Mouse (Mus musculus) hindbrain, embryonic 10.5 days (tissue): ENCODE data around the gene Tpi1. TPM values are rescaled to one million over a fixed set of nuclear protein-coding genes. Genes with fewer than 3 reads are reported as not detected.
A peak's percentile ranks its signal among the peaks of the same experiment; 100 is the strongest.
"Not testable (repeated sequence)": the region's sequence is repeated elsewhere in the genome, so short reads cannot be mapped to it uniquely, and the experiment has no call there.

Source experiments
- DNase-seq: peaks from one replicate; pipeline ENCODE4 v3.0.0-alpha.2; 2017; ENCODE audit warnings: low spot score
- H3K27ac ChIP-seq: fragments of 300-500 bp; sonication (generic); 2 replicates; pipeline ENCODE4 v1.5.1; 2016; ENCODE audit warnings: mild to moderate bottlenecking, moderate library complexity
- H3K27me3 ChIP-seq: fragments of 300-500 bp; sonication (generic); 2 replicates; pipeline ENCODE4 v1.6.1; 2016; ENCODE audit warnings: mild to moderate bottlenecking; ENCODE audit not compliant: poor library complexity, insufficient read depth, severe bottlenecking
- H3K36me3 ChIP-seq: fragments of 300-500 bp; sonication (generic); 2 replicates; pipeline ENCODE4 v1.6.1; 2016; ENCODE audit warnings: mild to moderate bottlenecking, moderate library complexity
- H3K4me1 ChIP-seq: fragments of 300-500 bp; sonication (generic); replicated peaks from 2 replicates; pipeline ENCODE4 v1.6.1; 2016; ENCODE audit warnings: mild to moderate bottlenecking
- H3K4me3 ChIP-seq: fragments of 300-500 bp; sonication (generic); 2 replicates; pipeline ENCODE4 v1.5.1; 2016; ENCODE audit warnings: mild to moderate bottlenecking, moderate library complexity
- H3K9me3 ChIP-seq: fragments of 300-500 bp; sonication (generic); 2 replicates; pipeline ENCODE4 v1.6.1; 2016; ENCODE audit warnings: mild to moderate bottlenecking, moderate library complexity
- WGBS: fragments of 180-500 bp; shearing (Covaris S2); methylation state at CpG from one replicate; pipeline ENCODE4 v1.1.7; 2016; 5-methylcytosine and 5-hydroxymethylcytosine counted together
- polyA plus RNA-seq: library from polyadenylated mRNA; unstranded; fragments of >200 nt; fragmentation: Nextera tagmentation; extraction: Ambion mirVana; gene quantifications from 2 replicates; pipeline ENCODE4 v1.2.1, GENCODE M21; 2016

Tpi1 gene
- polyA plus RNA-seq, 1 experiment from 2014 or later: 794 TPM

DNA sequence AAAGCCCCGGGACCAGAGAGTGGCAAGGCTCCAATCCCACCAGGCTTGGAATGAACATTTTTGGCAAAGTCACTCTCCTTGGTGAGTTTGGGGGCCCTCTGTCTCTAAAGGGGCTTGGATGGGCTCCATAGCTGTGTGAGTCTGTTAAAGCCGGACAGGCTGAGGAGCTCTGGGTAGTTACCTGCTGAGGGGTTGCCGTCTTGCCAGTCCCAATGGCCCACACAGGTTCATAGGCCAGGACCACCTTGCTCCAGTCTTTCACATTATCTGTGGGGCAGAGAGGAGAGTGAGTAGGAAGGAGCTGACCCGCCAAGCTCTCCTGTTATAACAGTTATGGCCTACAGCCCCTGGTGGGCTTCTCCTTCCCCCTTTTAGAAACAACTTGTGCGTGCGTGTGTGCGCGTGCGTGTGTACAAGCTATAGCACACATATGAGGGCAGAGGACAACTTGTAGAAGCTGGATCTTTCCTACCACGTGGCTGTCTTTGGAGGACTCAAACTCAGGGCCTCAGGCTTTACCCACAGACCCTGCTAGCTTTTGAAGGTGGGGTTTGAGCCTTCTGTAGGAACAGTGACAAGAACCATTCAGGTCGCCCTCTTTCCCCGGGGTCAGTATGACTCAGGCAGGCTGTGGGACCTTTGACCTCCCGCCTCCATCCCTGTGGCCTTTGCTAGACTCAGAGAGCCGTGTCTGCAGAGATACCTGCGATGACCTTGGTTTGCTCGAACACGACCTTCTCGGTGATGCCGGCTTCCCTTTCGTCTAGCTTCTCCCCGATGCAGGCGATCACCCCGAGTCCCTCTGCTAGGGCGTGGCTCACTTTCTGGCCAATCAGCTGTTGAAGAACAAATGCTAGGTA is 2.2 kb downstream of the Tpi1 start:
- no peaks in the 10 kb centered on the region for H3K27me3 ChIP-seq
- H3K27ac ChIP-seq: peak overlapping the region; percentile 98
- H3K9me3 ChIP-seq: no peaks in the 10 kb centered on the region
- DNase-seq: no peak
- peak overlapping the region; percentile 92 for H3K4me3 ChIP-seq
- H3K36me3 ChIP-seq: peaks cover 49% of the 10 kb centered on the region
- WGBS: 82% methylated on average over 24 of the region's 24 CpGs
- peaks cover 69% of the 10 kb centered on the region for H3K4me1 ChIP-seq

DNA sequence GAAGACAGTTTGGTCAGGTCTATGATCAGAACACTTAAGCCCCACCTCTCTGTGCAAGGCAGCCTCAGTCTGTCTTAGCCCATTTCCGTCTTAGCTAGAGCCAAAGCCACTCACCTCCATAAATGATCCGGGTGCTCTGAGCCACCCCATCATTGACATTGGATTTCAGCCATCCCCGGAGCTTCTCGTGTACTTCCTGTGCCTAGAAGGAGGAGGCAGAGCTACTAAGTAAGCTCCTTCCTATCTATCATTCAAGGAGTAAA is 2.8 kb downstream of the Tpi1 start:
- no peaks in the 10 kb centered on the region for H3K9me3 ChIP-seq
- H3K4me3 ChIP-seq: no peak overlapping the region
- no peak for DNase-seq
- no peak overlapping the region for H3K27ac ChIP-seq
- peaks cover 43% of the 10 kb centered on the region for H3K36me3 ChIP-seq
- H3K27me3 ChIP-seq: no peaks in the 10 kb centered on the region
- WGBS: 92% methylated on average over 4 of the region's 4 CpGs
- peaks cover 74% of the 10 kb centered on the region for H3K4me1 ChIP-seq

DNA sequence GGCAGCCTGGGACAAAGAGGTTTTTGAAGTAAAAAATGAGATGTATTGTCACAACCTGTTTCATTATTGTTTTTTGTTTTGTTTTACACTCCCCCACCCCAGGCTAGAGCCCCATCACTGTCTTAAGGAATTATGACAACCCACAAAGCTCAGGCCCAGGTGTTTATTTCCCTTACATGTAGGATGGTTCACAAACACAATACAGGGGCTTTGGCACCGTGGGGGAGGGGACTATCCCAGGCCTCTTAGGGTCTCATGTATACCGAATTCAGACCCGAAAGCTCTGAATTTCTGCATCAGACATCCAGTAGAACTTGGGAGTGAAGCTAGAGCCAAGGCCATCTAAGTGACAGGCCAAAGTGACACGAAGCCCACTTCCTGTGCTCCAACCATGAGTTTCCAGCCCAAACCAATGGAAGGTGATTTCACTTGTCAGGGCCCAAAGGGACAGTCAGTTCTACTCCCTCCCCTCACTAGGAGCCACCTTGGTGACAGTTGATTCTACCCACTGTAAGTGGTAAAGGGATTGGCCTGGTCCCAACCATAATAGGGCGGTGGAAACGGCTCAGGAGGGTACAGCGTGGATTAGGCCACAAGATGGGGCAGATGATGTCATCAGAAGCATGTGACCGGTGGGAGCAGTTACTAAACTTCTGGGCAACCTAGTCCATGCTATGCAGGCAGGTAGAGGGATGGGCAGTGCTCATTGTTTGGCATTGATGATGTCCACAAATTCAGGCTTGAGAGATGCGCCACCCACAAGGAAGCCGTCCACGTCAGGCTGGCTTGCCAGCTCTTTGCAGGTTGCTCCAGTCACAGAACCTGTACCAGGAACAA is 3.3 kb downstream of the Tpi1 start:
- not testable (repeated sequence) for H3K27me3 ChIP-seq, H3K27ac ChIP-seq, H3K4me3 ChIP-seq, H3K9me3 ChIP-seq, DNase-seq
- Histone ChIP-seq H3K4me1 (peaks cover 79% of the 10 kb centered on the region), H3K36me3 (peaks cover 38% of the 10 kb centered on the region)
- WGBS: 90% methylated on average over 11 of the region's 11 CpGs

DNA sequence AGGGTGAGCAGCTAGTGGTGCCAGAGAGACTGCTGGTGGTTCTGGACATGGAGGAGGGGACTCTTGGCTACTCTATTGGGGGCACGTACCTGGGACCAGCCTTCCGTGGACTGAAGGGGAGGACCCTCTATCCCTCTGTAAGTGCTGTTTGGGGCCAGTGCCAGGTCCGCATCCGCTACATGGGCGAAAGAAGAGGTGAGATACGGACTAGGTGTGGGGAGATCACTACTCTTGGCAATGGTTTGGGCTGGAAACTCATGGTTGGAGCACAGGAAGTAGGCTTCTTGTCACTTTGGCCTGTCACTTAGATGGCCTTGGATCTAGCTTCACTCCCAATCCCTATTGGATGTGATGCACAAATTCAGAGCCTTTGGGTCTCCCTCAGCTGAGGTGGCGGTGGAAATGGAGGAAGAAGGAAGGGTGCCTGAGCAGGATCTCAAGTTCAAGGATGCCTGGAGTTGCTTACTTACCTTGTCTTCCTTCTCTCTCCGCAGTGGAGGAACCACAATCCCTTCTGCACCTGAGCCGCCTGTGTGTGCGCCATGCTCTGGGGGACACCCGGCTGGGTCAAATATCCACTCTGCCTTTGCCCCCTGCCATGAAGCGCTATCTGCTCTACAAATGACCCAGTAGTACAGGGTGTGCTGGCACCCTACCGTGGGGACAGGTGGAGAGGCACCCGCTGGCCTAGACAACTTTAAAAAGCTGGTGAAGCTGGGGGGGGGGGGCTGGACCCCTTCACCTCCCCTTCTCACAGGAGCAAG is 4.1 kb downstream of the Tpi1 start:
- no peak for DNase-seq
- Histone ChIP-seq H3K27me3 (no peaks in the 10 kb centered on the region), H3K27ac (peak overlapping the region; percentile 90), H3K4me1 (peaks cover 80% of the 10 kb centered on the region), H3K9me3 (no peaks in the 10 kb centered on the region), H3K4me3 (peak overlapping the region; percentile 69), H3K36me3 (peaks cover 29% of the 10 kb centered on the region)
- WGBS: 41% methylated on average over 14 of the region's 14 CpGs

GRCm38 (mm10) chr6:124809052-124809774 is 4.9 kb downstream of the Tpi1 start:
- H3K27me3 ChIP-seq: no peaks in the 10 kb centered on the region
- no peaks in the 10 kb centered on the region for H3K9me3 ChIP-seq
- DNase-seq: peak; percentile 87
- H3K27ac ChIP-seq: peak overlapping the region; percentile 90
- peaks cover 29% of the 10 kb centered on the region for H3K36me3 ChIP-seq
- peaks cover 73% of the 10 kb centered on the region for H3K4me1 ChIP-seq
- under 1% methylated on average over 35 of the region's 35 CpGs for WGBS
- peak overlapping the region; percentile 69 for H3K4me3 ChIP-seq

DNA sequence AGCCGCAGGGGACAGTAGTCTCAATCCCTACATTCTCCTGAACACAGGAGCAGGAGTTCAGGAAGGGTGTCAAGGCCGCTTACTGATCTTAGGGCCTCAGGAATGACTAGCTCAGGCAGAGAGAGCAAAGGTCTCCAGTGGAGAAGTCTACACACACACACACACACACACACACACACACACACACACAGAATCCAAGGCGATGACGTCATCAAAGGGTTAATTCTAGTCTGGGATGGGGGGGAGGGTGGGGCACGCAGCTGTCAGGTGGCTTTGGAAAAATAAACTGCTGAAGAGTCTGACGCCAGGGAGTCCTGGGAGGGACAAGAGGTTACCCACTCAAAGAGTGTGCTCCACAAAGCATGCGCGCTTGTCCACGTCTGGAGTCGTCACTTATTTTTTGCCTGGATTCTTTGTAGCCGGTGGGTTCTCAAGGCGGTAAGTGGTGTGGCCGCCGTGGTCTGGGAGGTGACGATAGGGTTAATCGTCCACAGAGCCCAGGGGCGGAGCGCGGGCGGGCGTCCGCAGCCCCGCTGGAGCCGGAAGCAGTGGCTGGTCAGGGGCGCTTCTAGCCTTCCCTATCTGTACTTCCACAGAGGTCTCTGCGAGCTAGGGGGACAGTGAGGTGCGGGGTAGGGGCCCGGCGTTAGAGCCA is 5.6 kb downstream of the Tpi1 start, which contains the start of gene Spsb2:
TSS of gene Spsb2 (plus strand) at position 304 of the 655 bp plus-strand sequence.
- Histone ChIP-seq H3K4me1 (peaks cover 69% of the 10 kb centered on the region), H3K9me3 (no peaks in the 10 kb centered on the region), H3K36me3 (peaks cover 29% of the 10 kb centered on the region), H3K27me3 (no peaks in the 10 kb centered on the region), H3K4me3 (peak within 1 kb of the TSS; percentile 69), H3K27ac (peak within 1 kb of the TSS; percentile 90)
- WGBS: 5% methylated on average over 29 of the region's 29 CpGs
- DNase-seq: peak; percentile 81

DNA sequence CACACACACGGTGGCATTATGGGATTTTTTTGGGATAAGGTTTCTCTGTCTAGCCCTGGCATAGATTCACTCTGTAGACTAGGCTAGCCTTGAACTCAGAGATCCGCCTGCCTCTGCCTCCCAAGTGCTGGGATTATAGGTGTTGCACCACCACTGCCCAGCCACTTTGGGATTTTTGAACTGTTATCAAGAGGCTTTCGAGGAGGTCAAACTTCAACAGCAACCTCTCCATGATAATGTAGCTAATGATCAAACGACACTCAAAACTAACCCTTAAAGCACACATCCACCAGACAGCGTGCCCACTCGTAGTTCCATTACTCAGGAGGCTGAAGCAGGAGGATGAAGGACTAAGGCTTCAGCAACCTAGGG is 6.1 kb downstream of the Tpi1 start:
- Histone ChIP-seq H3K9me3 (no peaks in the 10 kb centered on the region), H3K27ac (peak overlapping the region; percentile 90), H3K4me3 (peak overlapping the region; percentile 69), H3K27me3 (no peaks in the 10 kb centered on the region), H3K36me3 (peaks cover 29% of the 10 kb centered on the region), H3K4me1 (peaks cover 65% of the 10 kb centered on the region)
- DNase-seq: no peak
- WGBS: 88% methylated on average over 6 of the region's 6 CpGs

- DNase-seq: no peak
- H3K27ac ChIP-seq: no peak overlapping the region
- H3K27me3 ChIP-seq: no peaks in the 10 kb centered on the region
- H3K9me3 ChIP-seq: no peaks in the 10 kb centered on the region
- H3K36me3 ChIP-seq: peaks cover 24% of the 10 kb centered on the region
- H3K4me3 ChIP-seq: no peak overlapping the region
- H3K4me1 ChIP-seq: peaks cover 59% of the 10 kb centered on the region
- 90% methylated on average over 4 of the region's 4 CpGs for WGBS
Observed at GRCm38 (mm10) chr6:124807366-124807765, 6.7 kb downstream of the Tpi1 start.

DNA sequence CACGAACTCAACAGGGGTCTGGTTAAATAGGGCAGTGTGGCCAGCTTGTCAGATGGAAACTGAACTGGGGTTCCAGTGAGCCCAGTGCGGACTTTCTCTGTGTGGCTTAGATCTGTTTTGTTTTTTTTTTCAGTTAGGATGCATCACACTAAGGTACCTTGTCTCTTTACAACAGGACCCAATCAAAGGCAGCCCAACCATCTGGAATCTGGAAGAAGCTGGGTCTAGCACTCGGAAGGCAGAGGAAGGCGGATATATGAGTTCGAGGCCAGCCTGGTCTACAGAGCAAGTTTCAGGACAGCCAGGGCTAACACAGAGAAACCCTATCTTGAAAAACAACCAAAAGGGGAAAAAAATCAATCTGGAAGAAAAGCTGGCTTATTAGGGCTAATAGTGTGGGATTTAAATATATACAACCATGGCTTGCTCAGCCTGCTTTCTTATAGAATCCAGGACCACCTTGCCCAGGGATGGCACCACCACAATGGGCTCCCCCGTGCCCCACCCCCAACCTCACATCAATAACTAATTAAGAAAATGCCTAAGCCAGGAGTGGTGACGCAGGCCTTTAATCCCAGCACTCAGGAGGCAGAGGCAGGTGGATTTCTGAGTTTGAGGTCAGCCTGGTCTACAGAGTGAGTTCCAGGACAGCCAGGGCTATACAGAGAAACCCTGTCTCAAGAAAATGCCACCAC is 7.5 kb downstream of the Tpi1 start:
- Histone ChIP-seq H3K9me3 (no peaks in the 10 kb centered on the region), H3K36me3 (peaks cover 16% of the 10 kb centered on the region), H3K4me1 (peaks cover 51% of the 10 kb centered on the region), H3K27me3 (no peaks in the 10 kb centered on the region), H3K27ac (peak overlapping the region; percentile 91), H3K4me3 (peak overlapping the region; percentile 58)
- 77% methylated on average over 7 of the region's 7 CpGs for WGBS
- DNase-seq: no peak

DNA sequence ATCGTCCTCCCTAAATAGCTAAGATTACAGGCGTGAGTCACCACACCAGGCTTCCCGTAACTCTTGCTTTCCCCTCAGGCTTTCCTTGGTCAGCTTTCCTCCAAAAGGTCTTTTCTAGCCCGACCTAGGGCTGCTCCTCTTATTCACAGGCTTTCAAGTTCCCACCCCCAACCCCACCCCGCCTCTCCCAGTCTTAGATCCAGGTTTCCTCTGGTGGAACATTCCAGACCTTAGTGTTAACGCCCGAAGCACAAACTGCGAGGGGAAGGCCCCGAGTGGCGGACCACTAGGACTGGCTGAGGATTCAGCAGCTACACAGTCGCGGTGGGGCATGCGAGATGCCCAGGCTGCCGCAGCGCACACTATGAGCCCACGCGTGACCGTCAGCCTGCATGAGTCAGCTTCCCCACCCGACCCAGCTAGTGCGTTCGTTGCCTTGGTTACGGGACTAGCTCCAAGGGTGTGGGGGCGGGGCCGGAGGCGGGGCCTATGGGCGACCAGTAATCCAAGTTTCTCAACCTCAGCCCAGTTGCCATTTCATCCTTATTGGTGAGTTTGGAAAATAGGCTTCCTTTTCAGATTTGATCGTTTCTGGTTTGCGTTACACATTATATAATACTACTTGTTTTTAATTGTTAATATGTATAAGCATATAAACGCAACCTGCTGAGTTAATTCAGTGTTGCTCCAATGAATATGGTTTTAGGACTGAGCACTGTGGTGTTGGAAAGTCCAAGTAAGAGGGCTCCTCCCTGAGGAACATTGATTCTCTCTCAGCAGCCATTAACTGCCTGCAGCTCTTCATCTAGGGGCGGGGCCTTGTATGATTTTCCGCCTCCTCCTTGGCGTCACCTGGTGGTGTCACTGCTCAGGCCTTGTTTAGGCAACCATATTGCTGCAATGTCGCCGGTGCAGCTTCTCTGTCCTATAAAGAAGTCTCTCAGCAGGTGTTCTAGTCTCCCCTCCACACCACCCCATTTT is 8.5 kb downstream of the Tpi1 start:
- peak overlapping the region; percentile 58 for H3K4me3 ChIP-seq
- peak; percentile 93 for DNase-seq
- no peaks in the 10 kb centered on the region for H3K27me3 ChIP-seq
- 3% methylated on average over 34 of the region's 34 CpGs for WGBS
- H3K36me3 ChIP-seq: peaks cover 7% of the 10 kb centered on the region
- no peaks in the 10 kb centered on the region for H3K9me3 ChIP-seq
- peak overlapping the region; percentile 91 for H3K27ac ChIP-seq
- H3K4me1 ChIP-seq: peaks cover 48% of the 10 kb centered on the region

- Histone ChIP-seq H3K27ac (no peak overlapping the region), H3K4me1 (peaks cover 35% of the 10 kb centered on the region), H3K9me3 (no peaks in the 10 kb centered on the region), H3K4me3 (no peak overlapping the region), H3K36me3 (no peaks in the 10 kb centered on the region), H3K27me3 (no peaks in the 10 kb centered on the region)
- no peak for DNase-seq
- WGBS: 93% methylated on average over 3 of the region's 3 CpGs
Observed at GRCm38 (mm10) chr6:124804341-124804740, 9.8 kb downstream of the Tpi1 start.
